Mouse (Mus musculus): Measurements from ENCODE around the gene Odf3l2.

GRCm38 (mm10) chr10:79638486-79639204 is 6.9 kb downstream of the Odf3l2 start:
- TF ChIP-seq CTCF (IDR thresholded peaks at IDR 0.05) (no peak), EP300 (IDR thresholded peaks at IDR 0.05) (no peak)

Data from lung, postnatal 0 days (tissue).